Mouse (Mus musculus): ENCODE data around the gene Ralgps1.
A peak's percentile ranks its signal among the peaks of the same experiment; 100 is the strongest.

The Ralgps1 gene

GRCm38 (mm10) chr2:33370777-33371647 is at the start of gene Ralgps1:
Gene Ralgps1, minus strand, starts transcription at chr2:33371486.
- peak; percentile 97 for DNase-seq

- DNase-seq = no peak
Observed at GRCm38 (mm10) chr2:33417454-33417853, 46.2 kb upstream of the Ralgps1 start.

GRCm38 (mm10) chr2:33414019-33414418 is 42.7 kb upstream of the Ralgps1 start:
- no peak for DNase-seq

- DNase-seq = no peak
Observed at GRCm38 (mm10) chr2:33412111-33412510, 40.8 kb upstream of the Ralgps1 start.

GRCm38 (mm10) chr2:33403511-33404003 is 32.3 kb upstream of the Ralgps1 start:
- no peak for DNase-seq

- no peak for DNase-seq
Observed at GRCm38 (mm10) chr2:33402638-33403037, 31.4 kb upstream of the Ralgps1 start.

- peak; percentile 31 for DNase-seq
Observed at GRCm38 (mm10) chr2:33402236-33402635, 30.9 kb upstream of the Ralgps1 start.

GRCm38 (mm10) chr2:33401217-33401616 is 29.9 kb upstream of the Ralgps1 start:
- no peak for DNase-seq

GRCm38 (mm10) chr2:33400541-33400940 is 29.3 kb upstream of the Ralgps1 start:
- no peak for DNase-seq

GRCm38 (mm10) chr2:33399091-33399490 is 27.8 kb upstream of the Ralgps1 start:
- no peak for DNase-seq

- no peak for DNase-seq
Observed at GRCm38 (mm10) chr2:33397036-33397435, 25.8 kb upstream of the Ralgps1 start.

- DNase-seq = no peak
Observed at GRCm38 (mm10) chr2:33395053-33395452, 23.8 kb upstream of the Ralgps1 start.

GRCm38 (mm10) chr2:33393951-33394635 is 22.8 kb upstream of the Ralgps1 start:
- DNase-seq = no peak

GRCm38 (mm10) chr2:33393021-33393420 is 21.7 kb upstream of the Ralgps1 start:
- DNase-seq = no peak

- no peak for DNase-seq
Observed at GRCm38 (mm10) chr2:33371648-33372408, 542 bp upstream of the Ralgps1 start.

- no peak for DNase-seq
Observed at GRCm38 (mm10) chr2:33370276-33370776, 960 bp downstream of the Ralgps1 start.

- DNase-seq = no peak
Observed at GRCm38 (mm10) chr2:33369453-33369852, 1.8 kb downstream of the Ralgps1 start.

- no peak for DNase-seq
Observed at GRCm38 (mm10) chr2:33368486-33368885, 2.8 kb downstream of the Ralgps1 start.

GRCm38 (mm10) chr2:33365703-33366471 is 5.4 kb downstream of the Ralgps1 start:
- DNase-seq = no peak

GRCm38 (mm10) chr2:33364656-33365055 is 6.6 kb downstream of the Ralgps1 start:
- DNase-seq = no peak

GRCm38 (mm10) chr2:33363890-33364289 is 7.4 kb downstream of the Ralgps1 start:
- DNase-seq = peak; percentile 39

GRCm38 (mm10) chr2:33361139-33361716 is 10.1 kb downstream of the Ralgps1 start:
- DNase-seq = no peak

Measured in kidney, adult 11 months (tissue).